Mouse (Mus musculus) hindbrain, postnatal 0 days (tissue): ENCODE results near the gene Dtd1. TPM values are rescaled to one million over a fixed set of nuclear protein-coding genes. Genes with fewer than 3 reads are reported as not detected.

Experiments
- ATAC-seq: fragments of 200-750 bp; cut with Nextera tagmentation; 2 replicates; pipeline ENCODE4 v1.8.0; 2017; ENCODE audit warnings: mild to moderate bottlenecking, moderate TSS enrichment, moderate library complexity
- DNase-seq: peaks from one replicate; pipeline ENCODE4 v3.0.0-alpha.2; 2015; ENCODE audit warnings: low spot score
- H3K27ac ChIP-seq: fragments of 300-500 bp; sonication (generic); 2 replicates; pipeline ENCODE4 v1.5.1; 2014; ENCODE audit warnings: mild to moderate bottlenecking
- H3K27me3 ChIP-seq: fragments of 300-500 bp; sonication (generic); 2 replicates; pipeline ENCODE4 v1.6.1; 2014; ENCODE audit warnings: low read length, mixed read lengths; ENCODE audit not compliant: insufficient read depth
- H3K36me3 ChIP-seq: fragments of 300-500 bp; sonication (generic); 2 replicates; pipeline ENCODE4 v1.6.1; 2014; ENCODE audit warnings: low read length, mixed read lengths; ENCODE audit not compliant: insufficient read depth
- H3K4me1 ChIP-seq: fragments of 300-500 bp; sonication (generic); 2 replicates; pipeline ENCODE4 v1.6.1; 2014; ENCODE audit warnings: antibody characterized with exemption, low read length, mixed read lengths; ENCODE audit not compliant: insufficient read depth
- H3K4me2 ChIP-seq: fragments of 300-500 bp; sonication (generic); 2 replicates; pipeline ENCODE4 v1.6.1; 2014; ENCODE audit warnings: low read depth, mild to moderate bottlenecking, low read length, moderate library complexity, mixed read lengths
- H3K4me3 ChIP-seq: fragments of 300-500 bp; sonication (generic); 2 replicates; pipeline ENCODE4 v1.5.1; 2014; ENCODE audit warnings: low read length
- H3K9ac ChIP-seq: fragments of 300-500 bp; sonication (generic); replicated peaks from 2 replicates; pipeline ENCODE4 v1.6.1; 2014; ENCODE audit warnings: mild to moderate bottlenecking, low read length, moderate library complexity, mixed read lengths
- H3K9me3 ChIP-seq: fragments of 300-500 bp; sonication (generic); 2 replicates; pipeline ENCODE4 v1.6.1; 2016; ENCODE audit warnings: low read length, mixed read lengths
- CTCF ChIP-seq: IDR thresholded peaks from 2 replicates; pipeline ENCODE4 v1.5.1; 2016; ENCODE audit warnings: antibody characterized with exemption, control low read depth, low read depth
- whole genome bisulfite sequencing: fragments of 180-500 bp; shearing (Covaris S2); extraction: QIAGEN DNeasy Blood & Tissue Kit; methylation state at CpG from one replicate; pipeline ENCODE4 v1.1.7; 2014; 5-methylcytosine and 5-hydroxymethylcytosine counted together
- polyA plus RNA-seq: library from polyadenylated mRNA; unstranded; fragments of >200 nt; fragmentation: Nextera tagmentation; extraction: Ambion mirVana; gene quantifications from 2 replicates; pipeline ENCODE4 v1.2.1, GENCODE M21; 2015
- total RNA-seq: library from RNA; depleted of rRNA; stranded (reverse); fragments of >200 nt; gene quantifications from 2 replicates; pipeline ENCODE4 v1.2.3, GENCODE M21; 2014

Gene Dtd1
- total and polyA plus RNA-seq, 2 experiments from 2014 or later = 68.5 to 172 TPM

DNA sequence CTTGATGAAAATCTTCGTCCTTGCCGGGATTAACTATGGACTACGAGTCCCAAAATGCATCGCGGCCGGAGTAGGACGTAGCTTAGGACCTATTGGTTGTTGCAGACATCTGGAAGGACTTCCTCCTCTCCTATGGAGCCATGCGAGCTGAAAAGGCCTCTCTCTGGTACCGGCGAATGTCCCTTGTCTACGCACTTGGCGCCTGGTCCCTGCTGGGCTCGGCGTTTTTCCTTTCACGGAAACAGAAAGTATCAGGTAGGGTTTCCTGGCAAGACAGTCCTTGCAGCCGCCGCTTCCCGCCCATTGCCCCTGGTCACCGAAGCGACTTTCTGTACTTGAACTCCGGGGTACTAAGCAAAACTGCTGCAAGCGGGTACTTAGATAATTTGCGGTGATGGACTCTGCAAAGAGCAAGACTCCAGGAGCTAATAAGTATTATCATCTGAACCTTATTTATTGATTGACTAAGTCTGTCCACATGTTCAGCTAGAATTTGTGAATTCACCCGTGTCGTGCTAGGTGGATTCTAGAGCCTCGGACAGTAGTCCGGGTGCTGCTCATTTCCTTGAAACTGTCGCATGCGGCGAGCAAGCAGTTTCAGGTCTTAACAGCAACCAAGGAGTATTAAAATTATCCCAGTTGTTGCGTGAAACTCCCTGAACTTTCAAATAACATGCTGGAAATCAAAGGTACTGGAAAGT, 5.6 kb upstream of the Dtd1 start, which contains the start of gene Smim26:
Smim26 (plus strand) TSS at position 104 of the 701 bp plus-strand sequence.
- no peaks in the 10 kb centered on the region; the same call in 1 of the 2 replicates for H3K36me3 ChIP-seq
- H3K27ac ChIP-seq = peak within 1 kb of the TSS; percentile 62; the same call in 1 of the 2 replicates

GRCm38 (mm10) chr2:144598006-144598405, 1.7 kb upstream of the Dtd1 start:
- no peak overlapping the region for H3K27ac ChIP-seq
- no peak overlapping the region for H3K4me2 ChIP-seq
- H3K9ac ChIP-seq = no peak overlapping the region
- DNase-seq (no peak), ATAC-seq (no peak)
- 72% methylated on average over 2 of the region's 2 CpGs for WGBS
- H3K27me3 ChIP-seq = no peaks in the 10 kb centered on the region
- TF ChIP-seq CTCF = no peak
- H3K4me1 ChIP-seq = no peaks in the 10 kb centered on the region
- H3K36me3 ChIP-seq = no peaks in the 10 kb centered on the region
- no peaks in the 10 kb centered on the region for H3K9me3 ChIP-seq
- no peak overlapping the region for H3K4me3 ChIP-seq

More for the DNA sequence above, 5.6 kb upstream of the Dtd1 start, which contains the start of gene Smim26:
- TF ChIP-seq CTCF = no peak
- ATAC-seq (peak; percentile 96), DNase-seq (peak; percentile 91)
- Histone ChIP-seq H3K9ac (peak within 1 kb of the TSS; percentile 58), H3K4me2 (peak within 1 kb of the TSS; percentile 61), H3K9me3 (no peaks in the 10 kb centered on the region), H3K4me1 (no peaks in the 10 kb centered on the region), H3K4me3 (peak within 1 kb of the TSS; percentile 68), H3K27me3 (no peaks in the 10 kb centered on the region)
- 1% methylated on average over 31 of the region's 31 CpGs for WGBS

GRCm38 (mm10) chr2:144601576-144601975, 1.9 kb downstream of the Dtd1 start:
- H3K9me3 ChIP-seq = no peaks in the 10 kb centered on the region
- H3K27me3 ChIP-seq = no peaks in the 10 kb centered on the region
- no peaks in the 10 kb centered on the region for H3K4me1 ChIP-seq
- DNase-seq (no peak), ATAC-seq (no peak)
- H3K4me2 ChIP-seq = no peak overlapping the region
- 93% methylated on average over 1 of the region's 1 CpGs for WGBS
- no peak overlapping the region for H3K27ac ChIP-seq
- H3K9ac ChIP-seq = no peak overlapping the region
- H3K4me3 ChIP-seq = no peak overlapping the region
- no peak for TF ChIP-seq CTCF
- H3K36me3 ChIP-seq = peaks cover under 1% of the 10 kb centered on the region; the same call in 1 of the 2 replicates

DNA sequence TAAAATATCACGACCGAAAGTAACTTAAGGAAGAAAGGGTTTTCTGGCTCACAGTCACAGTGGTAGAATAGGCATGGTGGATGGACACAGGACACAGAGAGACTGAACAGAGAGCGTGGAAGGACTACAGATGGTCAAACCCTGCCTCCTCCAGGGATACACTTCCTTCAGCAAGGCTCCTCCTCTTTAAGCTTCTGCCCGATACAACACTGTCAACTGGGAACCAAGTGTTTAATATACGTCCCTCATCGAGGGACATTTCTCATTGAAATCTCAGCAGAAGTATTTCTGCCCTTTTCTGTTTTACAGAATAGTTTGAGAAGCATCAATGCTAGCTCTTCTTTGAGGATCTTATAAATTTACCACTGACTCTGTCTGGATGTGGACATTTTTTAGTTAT, 14.3 kb downstream of the Dtd1 start:
- Histone ChIP-seq H3K4me3 (no peak overlapping the region), H3K9ac (no peak overlapping the region), H3K36me3 (0 out of 2 replicates have a peak, but pooled peaks cover 2% of the 10 kb centered on the region), H3K4me1 (no peaks in the 10 kb centered on the region), H3K4me2 (no peak overlapping the region), H3K9me3 (no peaks in the 10 kb centered on the region), H3K27me3 (no peaks in the 10 kb centered on the region), H3K27ac (no peak overlapping the region)
- TF ChIP-seq CTCF = no peak
- 93% methylated on average over 6 of the region's 6 CpGs for WGBS
- no peak for ATAC-seq
- DNase-seq = no peak

DNA sequence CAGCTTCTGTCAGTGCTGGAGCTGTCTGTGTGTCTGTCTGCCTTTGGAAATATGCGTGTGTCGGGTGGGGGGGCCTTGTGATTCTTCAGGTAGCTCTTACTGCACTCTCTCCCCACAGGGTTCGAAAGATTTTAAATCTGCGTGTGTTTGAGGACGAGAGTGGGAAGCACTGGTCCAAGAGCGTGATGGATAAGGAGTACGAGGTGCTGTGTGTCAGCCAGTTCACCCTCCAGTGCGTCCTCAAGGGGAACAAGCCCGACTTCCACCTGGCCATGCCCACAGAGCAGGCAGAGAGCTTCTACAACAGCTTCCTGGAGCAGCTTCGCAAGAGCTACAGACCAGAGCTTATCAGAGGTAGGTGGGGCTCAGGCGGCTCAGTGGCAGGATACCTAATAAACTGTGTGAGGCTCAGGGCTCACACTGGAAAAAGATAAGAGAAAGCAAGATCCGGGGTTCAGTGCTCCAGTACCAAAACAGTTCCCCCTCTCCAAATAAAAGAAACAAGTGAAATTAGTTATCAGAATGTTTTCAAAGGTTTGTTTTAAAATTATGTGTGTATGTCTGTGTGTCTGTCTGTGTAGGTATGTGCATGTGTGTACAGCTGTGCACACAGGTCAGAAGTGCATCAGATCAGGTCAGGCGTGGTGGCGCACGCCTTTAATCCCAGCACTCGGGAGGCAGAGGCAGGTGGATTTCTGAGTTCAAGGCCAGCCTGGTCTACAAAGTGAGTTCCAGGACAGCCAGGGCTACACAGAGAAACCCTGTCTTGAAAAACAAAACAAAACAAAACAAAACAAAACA, 17.6 kb downstream of the Dtd1 start:
- Histone ChIP-seq H3K27ac (no peak overlapping the region), H3K4me1 (no peaks in the 10 kb centered on the region), H3K4me2 (no peak overlapping the region), H3K9ac (no peak overlapping the region), H3K27me3 (no peaks in the 10 kb centered on the region), H3K36me3 (0 out of 2 replicates have a peak, but pooled peaks cover 2% of the 10 kb centered on the region), H3K9me3 (no peaks in the 10 kb centered on the region), H3K4me3 (no peak overlapping the region)
- DNase-seq = no peak
- 94% methylated on average over 16 of the region's 16 CpGs for WGBS
- no peak for TF ChIP-seq CTCF
- ATAC-seq = no peak

- H3K9me3 ChIP-seq = no peaks in the 10 kb centered on the region
- H3K4me2 ChIP-seq = no peak overlapping the region
- TF ChIP-seq CTCF = no peak
- H3K27me3 ChIP-seq = no peaks in the 10 kb centered on the region
- H3K36me3 ChIP-seq = 0 out of 2 replicates have a peak, but pooled peaks cover 2% of the 10 kb centered on the region
- no peak overlapping the region for H3K4me3 ChIP-seq
- ATAC-seq (no peak), DNase-seq (peak; percentile 23)
- WGBS = 19% methylated on average over 6 of the region's 6 CpGs
- H3K27ac ChIP-seq = no peak overlapping the region
- no peaks in the 10 kb centered on the region for H3K4me1 ChIP-seq
- H3K9ac ChIP-seq = no peak overlapping the region
Measured at GRCm38 (mm10) chr2:144621491-144621890, 21.8 kb downstream of the Dtd1 start.

DNA sequence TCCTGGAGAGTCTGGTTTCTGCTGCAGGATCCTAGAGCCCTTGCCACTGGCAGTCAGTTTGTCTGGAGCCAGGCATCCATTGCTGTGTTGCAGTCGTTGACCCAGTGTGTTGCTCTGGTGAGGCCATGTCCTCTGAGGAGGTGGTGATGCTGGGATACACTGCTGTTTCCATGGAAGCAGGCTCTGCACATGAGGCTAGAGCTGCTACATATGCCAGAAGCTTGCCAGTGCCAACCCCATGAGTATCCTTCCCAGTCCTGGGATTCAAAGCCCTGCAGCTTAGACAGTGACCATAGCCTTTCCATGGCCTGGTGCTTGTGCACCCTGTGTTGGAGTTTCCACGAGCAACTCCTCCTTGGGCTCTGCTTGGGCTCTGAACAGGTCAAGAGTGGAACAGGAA, 33.9 kb downstream of the Dtd1 start:
- ATAC-seq = no peak

More for the DNA sequence above, 33.9 kb downstream of the Dtd1 start:
- no peak overlapping the region for H3K9ac ChIP-seq
- WGBS = 74% methylated on average over 2 of the region's 2 CpGs
- H3K27me3 ChIP-seq = no peaks in the 10 kb centered on the region
- H3K4me3 ChIP-seq = no peak overlapping the region
- no peak for TF ChIP-seq CTCF
- H3K9me3 ChIP-seq = no peaks in the 10 kb centered on the region
- H3K36me3 ChIP-seq = no peaks in the 10 kb centered on the region
- H3K27ac ChIP-seq = no peak overlapping the region
- no peak for DNase-seq
- H3K4me2 ChIP-seq = no peak overlapping the region
- no peaks in the 10 kb centered on the region for H3K4me1 ChIP-seq
